Mouse (Mus musculus) MEL (cell line): Measurements from ENCODE around the gene Colq. TPM values are rescaled to one million over a fixed set of nuclear protein-coding genes. Genes with fewer than 3 reads are reported as not detected.

Experiments used
- DNase-seq: peaks from one replicate; pipeline ENCODE4 v3.0.0; 2011; ENCODE audit warnings: low read depth, low spot score
- H3K27ac ChIP-seq: 2 replicates; pipeline ENCODE4 v1.5.1; 2012; ENCODE audit warnings: low read depth, mild to moderate bottlenecking, control low read depth, low read length, moderate library complexity; ENCODE audit not compliant: control insufficient read depth
- H3K27me3 ChIP-seq, 2 experiments: fragments of 150-350 bp in 1 of 2; sonication (generic) in 1 of 2; 2 replicates each; pipeline ENCODE4 v1.6.1; 2012; ENCODE audit warnings: low read length in 2 of 2, mild to moderate bottlenecking in 2 of 2, improper control_type of control experiment in 1 of 2, moderate library complexity in 1 of 2; ENCODE audit not compliant: insufficient read depth in 2 of 2, control insufficient read depth in 1 of 2
- H3K36me3 ChIP-seq, 2 experiments: 2 replicates each; pipeline ENCODE4 v1.6.1; 2012 to 2014; ENCODE audit warnings: low read length in 2 of 2, improper control_type of control experiment in 1 of 2, inconsistent platforms in 1 of 2, mild to moderate bottlenecking in 1 of 2; ENCODE audit not compliant: insufficient read depth in 2 of 2, control insufficient read depth in 1 of 2
- H3K4me1 ChIP-seq, 2 experiments: fragments of 150-350 bp in 1 of 2; sonication (generic) in 1 of 2; 2 replicates each; pipeline ENCODE4 v1.6.1; 2012; ENCODE audit warnings: low read length in 2 of 2, improper control_type of control experiment in 1 of 2, mild to moderate bottlenecking in 1 of 2; ENCODE audit not compliant: insufficient read depth in 2 of 2, control insufficient read depth in 1 of 2
- H3K4me3 ChIP-seq, 2 experiments: fragments of 150-350 bp in 1 of 2; sonication (generic) in 1 of 2; 2 replicates each; pipeline ENCODE4 v1.5.1; 2012; ENCODE audit warnings: low read depth in 2 of 2, low read length in 2 of 2, mild to moderate bottlenecking in 2 of 2, moderate library complexity in 2 of 2, control low read depth in 1 of 2, improper control_type of control experiment in 1 of 2; ENCODE audit not compliant: control insufficient read depth in 1 of 2, insufficient read depth in 1 of 2
- H3K79me2 ChIP-seq: 2 replicates; pipeline ENCODE4 v1.6.1; 2012; ENCODE audit warnings: mild to moderate bottlenecking, low read length, moderate library complexity; ENCODE audit not compliant: control insufficient read depth, poor library complexity, insufficient read depth
- H3K9ac ChIP-seq: 2 replicates; pipeline ENCODE4 v1.6.1; 2012; ENCODE audit warnings: low read depth, mild to moderate bottlenecking, control low read depth, low read length, moderate library complexity; ENCODE audit not compliant: control insufficient read depth, poor library complexity, severe bottlenecking
- H3K9me3 ChIP-seq: fragments of 150-350 bp; sonication (generic); replicated peaks from 2 replicates; pipeline ENCODE4 v1.6.1; 2012; ENCODE audit warnings: mild to moderate bottlenecking, low read length, improper control_type of control experiment, moderate library complexity; ENCODE audit not compliant: insufficient read depth
- BHLHE40 ChIP-seq: IDR thresholded peaks from 2 replicates; pipeline ENCODE4 v1.6.1; 2012; ENCODE audit warnings: low read depth, mild to moderate bottlenecking, inconsistent platforms, low read length, improper control_type of control experiment, borderline replicate concordance
- CHD1 ChIP-seq: IDR thresholded peaks from 2 replicates; pipeline ENCODE4 v1.6.1; 2012; ENCODE audit warnings: low read depth, mild to moderate bottlenecking, inconsistent platforms, low read length, improper control_type of control experiment
- CTCF ChIP-seq, 3 experiments: IDR thresholded peaks in 2 of 3; conservative IDR thresholded peaks in 1 of 3; 2 replicates each; pipeline ENCODE4 v1.5.1; 2011 to 2012; ENCODE audit warnings: low read length in 3 of 3, low read depth in 2 of 3, mild to moderate bottlenecking in 2 of 3, improper control_type of control experiment in 1 of 3, inconsistent platforms in 1 of 3, mixed read lengths in 1 of 3, moderate library complexity in 1 of 3; ENCODE audit not compliant: control insufficient read depth in 1 of 3, insufficient read depth in 1 of 3, poor library complexity in 1 of 3, severe bottlenecking in 1 of 3
- ELF1 ChIP-seq: IDR thresholded peaks from 2 replicates; pipeline ENCODE4 v1.6.1; 2014; ENCODE audit warnings: low read depth, mild to moderate bottlenecking, inconsistent platforms, low read length, improper control_type of control experiment, moderate library complexity
- EP300 ChIP-seq, 2 experiments: IDR thresholded peaks; 2 replicates each; pipeline ENCODE4 v1.6.1; 2011; ENCODE audit warnings: improper control_type of control experiment in 2 of 2, low read length in 2 of 2, low read depth in 1 of 2, mild to moderate bottlenecking in 1 of 2
- GABPA ChIP-seq: IDR thresholded peaks from 2 replicates; pipeline ENCODE4 v1.6.1; 2012; ENCODE audit warnings: low read depth, mild to moderate bottlenecking, inconsistent platforms, low read length, improper control_type of control experiment, moderate library complexity
- GATA1 ChIP-seq: IDR thresholded peaks from 2 replicates; pipeline ENCODE4 v1.6.1; 2011; ENCODE audit warnings: low read depth, low read length, improper control_type of control experiment
- KAT2A ChIP-seq: conservative IDR thresholded peaks from 2 replicates; pipeline ENCODE4 v1.6.1; 2012; ENCODE audit warnings: low read depth, low read length, improper control_type of control experiment, inconsistent platforms
- MAFK ChIP-seq: IDR thresholded peaks from 2 replicates; pipeline ENCODE4 v1.6.1; 2011; ENCODE audit warnings: low read depth, mild to moderate bottlenecking, low read length, improper control_type of control experiment, borderline replicate concordance
- MAX ChIP-seq: IDR thresholded peaks from 2 replicates; pipeline ENCODE4 v1.6.1; 2011; ENCODE audit warnings: low read length, improper control_type of control experiment
- MXI1 ChIP-seq: IDR thresholded peaks from 2 replicates; pipeline ENCODE4 v1.6.1; 2011; ENCODE audit warnings: mild to moderate bottlenecking, low read depth, low read length, improper control_type of control experiment
- MYC ChIP-seq: IDR thresholded peaks from 2 replicates; pipeline ENCODE4 v1.6.1; 2011; ENCODE audit warnings: low read depth, mild to moderate bottlenecking, low read length, improper control_type of control experiment, moderate library complexity
- NELFE ChIP-seq: IDR thresholded peaks from 2 replicates; pipeline ENCODE4 v1.6.1; 2011; ENCODE audit warnings: low read depth, low read length, improper control_type of control experiment
- NRF1 ChIP-seq: IDR thresholded peaks from 2 replicates; pipeline ENCODE4 v1.6.1; 2014; ENCODE audit warnings: low read depth, mild to moderate bottlenecking, inconsistent platforms, low read length, improper control_type of control experiment, moderate library complexity; ENCODE audit not compliant: poor library complexity, insufficient read depth, severe bottlenecking
- POLR2A ChIP-seq, 2 experiments: IDR thresholded peaks; 2 replicates each; pipeline ENCODE4 v1.6.1; 2011 to 2012; ENCODE audit warnings: low read length in 2 of 2, mild to moderate bottlenecking in 2 of 2, control low read depth in 1 of 2, improper control_type of control experiment in 1 of 2, low read depth in 1 of 2, moderate library complexity in 1 of 2; ENCODE audit not compliant: control insufficient read depth in 1 of 2, insufficient read depth in 1 of 2, poor library complexity in 1 of 2
- POLR2AphosphoS2 ChIP-seq: IDR thresholded peaks from 2 replicates; pipeline ENCODE4 v1.6.1; 2011; ENCODE audit warnings: low read length, improper control_type of control experiment
- POLR2AphosphoS5 ChIP-seq: IDR thresholded peaks from 2 replicates; pipeline ENCODE4 v1.6.1; 2012; ENCODE audit warnings: low read depth, borderline replicate concordance, mild to moderate bottlenecking, inconsistent platforms, low read length, moderate library complexity, mixed read lengths
- RAD21 ChIP-seq: IDR thresholded peaks from 2 replicates; pipeline ENCODE4 v1.6.1; 2011; ENCODE audit warnings: mild to moderate bottlenecking, low read depth, low read length, improper control_type of control experiment
- RCOR1 ChIP-seq: IDR thresholded peaks from 2 replicates; pipeline ENCODE4 v1.6.1; 2012; ENCODE audit warnings: low read depth, mild to moderate bottlenecking, inconsistent platforms, low read length, improper control_type of control experiment
- SIN3A ChIP-seq: IDR thresholded peaks from 2 replicates; pipeline ENCODE4 v1.6.1; 2012; ENCODE audit warnings: low read length, improper control_type of control experiment, inconsistent platforms
- SMC3 ChIP-seq: IDR thresholded peaks from 2 replicates; pipeline ENCODE4 v1.6.1; 2011; ENCODE audit warnings: low read depth, low read length, improper control_type of control experiment
- TAL1 ChIP-seq: IDR thresholded peaks from 2 replicates; pipeline ENCODE4 v1.6.1; 2012; ENCODE audit warnings: mild to moderate bottlenecking, inconsistent platforms, low read length, moderate library complexity, mixed read lengths
- TBP ChIP-seq: IDR thresholded peaks from 2 replicates; pipeline ENCODE4 v1.8.0; 2011; ENCODE audit warnings: low read depth, low read length, improper control_type of control experiment
- USF2 ChIP-seq, 2 experiments: IDR thresholded peaks; 2 replicates each; pipeline ENCODE4 v1.6.1; 2011 to 2012; ENCODE audit warnings: improper control_type of control experiment in 2 of 2, low read length in 2 of 2, borderline replicate concordance in 1 of 2, inconsistent platforms in 1 of 2, low read depth in 1 of 2, mild to moderate bottlenecking in 1 of 2; ENCODE audit not compliant: insufficient read depth in 1 of 2
- ZKSCAN1 ChIP-seq: IDR thresholded peaks from 2 replicates; pipeline ENCODE4 v1.6.1; 2012; ENCODE audit warnings: low read depth, mild to moderate bottlenecking, inconsistent platforms, low read length, improper control_type of control experiment, moderate library complexity
- ZNF384 ChIP-seq: IDR thresholded peaks from 2 replicates; pipeline ENCODE4 v1.6.1; 2012; ENCODE audit warnings: low read depth, mild to moderate bottlenecking, inconsistent platforms, low read length, improper control_type of control experiment
- polyA plus RNA-seq, 2 experiments: library from polyadenylated mRNA; stranded (reverse) in 1 of 2; unstranded in 1 of 2; fragments of >175 nt in 1 of 2; fragments of >200 nt in 1 of 2; gene quantifications; 2 replicates each; pipeline versions ENCODE4 v1.2.1 to v1.2.4; 2012; ENCODE audit warnings: low replicate concordance in 2 of 2, low read depth in 1 of 2; ENCODE audit not compliant: insufficient read length in 2 of 2, insufficient read depth in 1 of 2, missing spikeins in 1 of 2
- total RNA-seq: library from RNA; depleted of rRNA; stranded (reverse); fragments of 300-350 nt; gene quantifications from 2 replicates; pipeline ENCODE4 v1.2.3, GENCODE M21; 2012

The Colq gene
- total and polyA plus RNA-seq, 3 experiments: not detected

- Histone ChIP-seq H3K9me3 (no peaks in the 10 kb centered on the region), H3K27me3 (no peaks in the 10 kb centered on the region), H3K4me1 (peaks cover 3 to 4% of the 10 kb centered on the region in 2 experiments; a peak in 1 of 4 replicates), H3K36me3 (no peaks in the 10 kb centered on the region), H3K79me2 (no peaks in the 10 kb centered on the region), H3K4me3 (no peak overlapping the region), H3K9ac (no peak overlapping the region), H3K27ac (no peak overlapping the region)
- no peak for TF ChIP-seq ZKSCAN1
- no peak for TF ChIP-seq NRF1
- no peak for TF ChIP-seq POLR2AphosphoS2
- no peak for TF ChIP-seq MAFK
- no peak for TF ChIP-seq TAL1
- no peak for TF ChIP-seq RCOR1
- no peak for TF ChIP-seq SMC3
- no peak for TF ChIP-seq TBP
- no peak for TF ChIP-seq CHD1
- TF ChIP-seq MAX: no peak
- no peak for TF ChIP-seq CTCF (IDR thresholded peaks at IDR 0.05 in 2 of 3, conservative IDR thresholded peaks at IDR 0.05 in 1 of 3; ENCODE audit: control insufficient read depth in 1 of 3, insufficient read depth in 1 of 3, low read depth in 2 of 3, low read length in 3 of 3, poor library complexity in 1 of 3, severe bottlenecking in 1 of 3)
- no peak for TF ChIP-seq BHLHE40
- TF ChIP-seq GATA1: no peak
- DNase-seq: no peak
Measured at GRCm38 (mm10) chr14:31617997-31618396, 26.9 kb upstream of the Colq start.

GRCm38 (mm10) chr14:31617204-31617603 is 26.1 kb upstream of the Colq start:
- Histone ChIP-seq H3K9me3 (no peaks in the 10 kb centered on the region), H3K4me3 (no peak overlapping the region), H3K36me3 (no peaks in the 10 kb centered on the region), H3K4me1 (peaks cover 3 to 4% of the 10 kb centered on the region in 2 experiments; a peak in 1 of 4 replicates), H3K27me3 (no peaks in the 10 kb centered on the region), H3K79me2 (no peaks in the 10 kb centered on the region), H3K9ac (no peak overlapping the region), H3K27ac (no peak overlapping the region)
- no peak for TF ChIP-seq POLR2AphosphoS5
- no peak for TF ChIP-seq KAT2A
- TF ChIP-seq CTCF (IDR thresholded peaks at IDR 0.05 in 2 of 3, conservative IDR thresholded peaks at IDR 0.05 in 1 of 3; ENCODE audit: control insufficient read depth in 1 of 3, insufficient read depth in 1 of 3, low read depth in 2 of 3, low read length in 3 of 3, poor library complexity in 1 of 3, severe bottlenecking in 1 of 3): no peak
- TF ChIP-seq EP300 (IDR thresholded peaks at IDR 0.05; ENCODE audit: low read depth in 1 of 2, low read length in 2 of 2): no peak
- no peak for TF ChIP-seq POLR2A (IDR thresholded peaks at IDR 0.05; ENCODE audit: control insufficient read depth in 1 of 2, insufficient read depth in 1 of 2, low read depth in 1 of 2, low read length in 2 of 2, poor library complexity in 1 of 2)
- TF ChIP-seq MAFK: no peak
- no peak for TF ChIP-seq BHLHE40
- TF ChIP-seq GABPA: no peak
- TF ChIP-seq USF2 (IDR thresholded peaks at IDR 0.05; ENCODE audit: borderline replicate concordance in 1 of 2, insufficient read depth in 1 of 2, low read depth in 1 of 2, low read length in 2 of 2): no peak
- no peak for TF ChIP-seq ZNF384
- TF ChIP-seq MXI1: no peak
- no peak for TF ChIP-seq ZKSCAN1
- TF ChIP-seq SIN3A: no peak
- TF ChIP-seq RAD21: no peak
- no peak for TF ChIP-seq NELFE
- TF ChIP-seq ELF1: no peak
- no peak for TF ChIP-seq GATA1
- TF ChIP-seq MYC: no peak
- no peak for DNase-seq
